Mouse (Mus musculus): ENCODE measurements around the gene Fzd5. TPM values are rescaled to one million over a fixed set of nuclear protein-coding genes. Genes with fewer than 3 reads are reported as not detected.

Fzd5 gene
- polyA plus RNA-seq, 1 experiment from 2014 or later: 0.87 TPM

DNA sequence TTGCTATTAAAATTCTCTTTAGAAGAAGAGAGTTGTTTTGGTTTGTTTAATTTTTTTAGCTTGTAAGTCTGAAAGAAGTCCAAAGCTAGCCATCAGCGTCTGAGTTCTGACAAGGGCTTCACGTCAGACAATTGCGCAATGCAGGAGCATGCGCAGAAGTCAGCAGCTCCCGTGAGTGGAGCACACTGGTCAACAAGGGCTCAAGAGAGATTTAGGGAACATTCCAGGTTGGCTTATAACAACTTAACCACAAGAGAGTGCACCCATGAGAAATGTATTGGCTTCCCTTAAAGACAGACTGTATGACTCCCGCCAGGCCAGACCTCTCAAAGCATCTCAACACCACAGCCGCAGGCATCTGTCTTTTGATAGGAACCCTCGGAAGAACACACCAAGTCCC is 15.6 kb upstream of the Fzd5 start:
- Histone ChIP-seq H3K4me3 (no peak overlapping the region), H3K9me3 (no peaks in the 10 kb centered on the region), H3K27me3 (no peaks in the 10 kb centered on the region), H3K4me1 (no peaks in the 10 kb centered on the region), H3K4me2 (replicated peaks) (no peak overlapping the region), H3K36me3 (no peaks in the 10 kb centered on the region), H3K27ac (replicated peaks) (no peak overlapping the region), H3K9ac (replicated peaks) (no peak overlapping the region)
- 87% methylated on average over 8 of the region's 8 CpGs for WGBS
- ATAC-seq (replicated peaks): no peak

DNA sequence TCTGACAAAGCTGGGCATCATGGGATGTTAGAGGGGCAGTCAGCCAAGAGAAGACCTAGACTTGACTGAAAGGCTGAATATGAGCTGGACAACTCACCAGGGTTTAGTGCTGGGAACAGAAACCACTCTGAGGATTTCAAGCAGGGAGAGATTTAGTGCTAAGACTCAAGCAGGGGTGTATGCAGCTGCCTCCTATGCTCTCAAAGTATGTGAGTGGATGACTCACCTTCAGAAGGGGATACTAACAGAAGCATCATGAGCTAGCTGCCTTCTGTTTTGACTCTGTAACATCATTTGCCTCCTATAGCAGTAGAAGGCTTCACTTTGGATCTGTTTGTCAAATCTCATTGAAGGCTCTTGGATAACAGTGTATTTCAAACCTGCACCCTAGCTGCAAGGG is 7.1 kb upstream of the Fzd5 start:
- Histone ChIP-seq H3K4me3 (no peak overlapping the region), H3K4me1 (no peaks in the 10 kb centered on the region), H3K9ac (replicated peaks) (no peak overlapping the region), H3K36me3 (no peaks in the 10 kb centered on the region), H3K27me3 (peaks cover 5% of the 10 kb centered on the region; the same call in 1 of the 2 replicates), H3K27ac (replicated peaks) (no peak overlapping the region), H3K9me3 (no peaks in the 10 kb centered on the region), H3K4me2 (replicated peaks) (no peak overlapping the region)
- no peak for ATAC-seq (replicated peaks)

DNA sequence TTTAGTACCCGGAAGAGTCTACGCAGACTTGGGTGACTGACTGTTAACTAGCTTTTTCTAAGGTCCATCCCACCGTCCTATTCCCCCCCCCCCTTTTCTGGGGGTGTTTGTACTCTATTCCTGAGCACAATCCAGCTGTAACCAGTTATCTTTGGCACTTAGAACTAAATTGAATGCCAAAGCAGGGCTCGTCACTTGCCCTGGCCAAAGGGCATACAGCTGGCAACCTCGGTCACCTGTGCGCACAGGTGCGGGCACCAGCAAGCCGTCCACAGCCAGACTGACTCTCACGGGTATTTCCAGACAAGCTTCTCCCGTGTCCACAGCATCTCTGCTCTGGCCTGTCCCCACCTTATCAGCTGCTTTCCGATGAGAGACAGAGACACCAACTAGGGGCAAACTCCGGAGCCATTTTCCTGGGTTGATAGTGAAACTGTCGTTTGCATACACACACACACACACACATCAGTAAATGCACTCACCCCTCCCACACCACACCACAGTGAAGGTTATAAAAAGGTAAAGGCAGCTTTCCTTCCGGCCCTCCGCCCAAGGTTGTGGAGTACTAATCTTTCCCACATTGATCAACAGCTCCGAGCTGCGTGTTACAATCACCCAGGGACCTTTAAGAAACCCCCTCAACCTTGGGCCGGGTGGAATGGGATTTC is 5.3 kb upstream of the Fzd5 start:
- H3K4me1 ChIP-seq: peaks cover 11% of the 10 kb centered on the region
- no peak for ATAC-seq (replicated peaks)
- no peak overlapping the region for H3K4me2 ChIP-seq (replicated peaks)
- no peaks in the 10 kb centered on the region for H3K36me3 ChIP-seq
- H3K4me3 ChIP-seq: no peak overlapping the region
- no peak overlapping the region for H3K9ac ChIP-seq (replicated peaks)
- no peaks in the 10 kb centered on the region for H3K9me3 ChIP-seq
- peaks cover 12% of the 10 kb centered on the region; the same call in 1 of the 2 replicates for H3K27me3 ChIP-seq
- 91% methylated on average over 18 of the region's 18 CpGs for WGBS
- H3K27ac ChIP-seq (replicated peaks): no peak overlapping the region

DNA sequence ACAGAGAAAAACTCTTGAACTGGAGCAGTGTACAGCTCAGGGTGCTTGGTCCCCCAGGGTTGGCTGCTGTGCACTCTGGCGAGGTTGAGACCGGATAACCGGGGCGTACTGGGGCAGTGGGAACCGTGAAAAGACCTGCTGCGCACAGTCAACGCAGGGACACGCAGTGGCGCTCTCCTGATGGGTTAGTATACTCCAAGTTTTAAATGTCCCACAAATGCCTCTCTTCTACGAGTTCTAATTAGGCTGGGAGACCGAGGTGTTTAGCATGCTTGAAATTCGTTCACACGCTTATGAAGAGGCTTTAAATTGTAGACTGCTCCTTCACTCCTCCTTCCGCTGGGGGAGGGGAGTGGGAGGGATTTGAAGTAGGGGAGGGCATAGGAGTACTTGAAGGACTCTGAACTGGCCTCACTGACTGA is 1.1 kb upstream of the Fzd5 start:
- WGBS: 0% methylated on average over 14 of the region's 14 CpGs
- H3K27ac ChIP-seq (replicated peaks): no peak overlapping the region
- H3K4me2 ChIP-seq (replicated peaks): peak overlapping the region; percentile 97
- H3K27me3 ChIP-seq: peaks cover 46% of the 10 kb centered on the region
- peaks cover 45% of the 10 kb centered on the region for H3K4me1 ChIP-seq
- no peak for ATAC-seq (replicated peaks)
- no peak overlapping the region for H3K9ac ChIP-seq (replicated peaks)
- H3K36me3 ChIP-seq: no peaks in the 10 kb centered on the region
- no peaks in the 10 kb centered on the region for H3K9me3 ChIP-seq
- H3K4me3 ChIP-seq: peak overlapping the region; percentile 53

DNA sequence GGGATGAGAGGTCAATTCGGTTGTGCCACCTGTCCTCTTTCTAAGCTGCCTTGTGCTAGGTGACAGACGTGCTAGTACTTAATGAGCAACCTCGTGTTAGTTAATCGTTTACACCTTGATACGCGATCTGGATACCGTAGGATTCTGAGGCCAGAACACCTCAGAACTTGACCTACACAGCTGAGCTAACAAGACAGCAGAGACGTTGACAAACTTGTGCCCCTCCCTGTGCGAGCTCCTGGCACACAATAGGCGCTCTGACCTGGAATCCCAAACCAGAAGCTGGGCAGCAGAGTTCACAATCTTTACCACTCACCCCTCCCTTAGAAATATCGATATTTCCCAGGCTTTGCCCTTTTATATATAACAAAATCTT is 617 bp upstream of the Fzd5 start:
- no peak overlapping the region for H3K27ac ChIP-seq (replicated peaks)
- H3K4me3 ChIP-seq: peak overlapping the region; percentile 53
- H3K36me3 ChIP-seq: no peaks in the 10 kb centered on the region
- WGBS: under 1% methylated on average over 11 of the region's 11 CpGs
- H3K27me3 ChIP-seq: peaks cover 50% of the 10 kb centered on the region
- peak overlapping the region; percentile 97 for H3K4me2 ChIP-seq (replicated peaks)
- H3K4me1 ChIP-seq: peaks cover 45% of the 10 kb centered on the region
- H3K9ac ChIP-seq (replicated peaks): peak overlapping the region; percentile 51; the same call in 1 of the 2 replicates
- no peak for ATAC-seq (replicated peaks)
- no peaks in the 10 kb centered on the region for H3K9me3 ChIP-seq

DNA sequence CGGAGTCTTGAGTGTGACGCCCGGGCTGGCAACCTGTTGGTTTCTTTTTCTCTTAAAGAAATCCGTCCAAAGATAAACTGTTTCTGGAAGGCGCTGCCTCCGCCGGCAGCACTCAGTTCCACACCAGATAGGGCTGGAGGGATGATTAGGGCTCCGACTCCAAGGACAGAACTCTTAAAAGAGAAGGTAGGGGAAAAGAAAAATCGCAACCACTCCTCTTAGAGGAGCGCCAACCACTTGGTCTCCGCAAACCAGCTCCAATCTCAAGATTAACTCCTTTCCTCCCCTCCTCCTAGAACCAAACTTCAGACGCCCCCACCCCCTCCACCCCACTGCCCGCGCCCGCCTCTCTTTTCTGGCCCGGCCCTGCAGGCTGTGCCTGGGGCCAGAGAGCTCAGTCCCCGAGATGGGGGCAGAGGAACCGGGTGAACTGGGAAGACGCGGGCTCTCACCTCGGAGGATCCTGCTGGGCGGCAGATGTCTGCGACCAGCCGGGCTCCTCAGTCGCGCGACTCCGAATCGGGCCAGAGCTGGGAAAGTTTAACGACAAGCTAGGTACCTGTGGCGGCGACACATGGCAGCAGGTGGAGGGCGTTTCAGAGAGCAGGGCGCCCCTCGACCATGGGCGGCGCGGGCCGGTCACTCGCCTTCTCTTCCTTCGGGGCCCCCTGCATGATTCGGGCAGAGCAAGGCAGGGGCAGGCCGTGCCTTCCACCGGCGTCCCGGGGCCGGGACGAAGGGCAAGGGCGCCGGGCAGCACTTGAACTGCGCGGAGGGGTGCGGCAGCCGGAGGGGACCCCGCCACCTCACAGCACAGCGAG is 660 bp downstream of the Fzd5 start:
- WGBS: 1% methylated on average over 54 of the region's 56 CpGs
- H3K9me3 ChIP-seq: no peaks in the 10 kb centered on the region
- H3K36me3 ChIP-seq: no peaks in the 10 kb centered on the region
- ATAC-seq (replicated peaks): peak; percentile 10
- H3K4me1 ChIP-seq: peaks cover 48% of the 10 kb centered on the region
- peak overlapping the region; percentile 97 for H3K4me2 ChIP-seq (replicated peaks)
- H3K27ac ChIP-seq (replicated peaks): no peak overlapping the region
- peak overlapping the region; percentile 53 for H3K4me3 ChIP-seq
- peak overlapping the region; percentile 51 for H3K9ac ChIP-seq (replicated peaks)
- peaks cover 60% of the 10 kb centered on the region for H3K27me3 ChIP-seq

DNA sequence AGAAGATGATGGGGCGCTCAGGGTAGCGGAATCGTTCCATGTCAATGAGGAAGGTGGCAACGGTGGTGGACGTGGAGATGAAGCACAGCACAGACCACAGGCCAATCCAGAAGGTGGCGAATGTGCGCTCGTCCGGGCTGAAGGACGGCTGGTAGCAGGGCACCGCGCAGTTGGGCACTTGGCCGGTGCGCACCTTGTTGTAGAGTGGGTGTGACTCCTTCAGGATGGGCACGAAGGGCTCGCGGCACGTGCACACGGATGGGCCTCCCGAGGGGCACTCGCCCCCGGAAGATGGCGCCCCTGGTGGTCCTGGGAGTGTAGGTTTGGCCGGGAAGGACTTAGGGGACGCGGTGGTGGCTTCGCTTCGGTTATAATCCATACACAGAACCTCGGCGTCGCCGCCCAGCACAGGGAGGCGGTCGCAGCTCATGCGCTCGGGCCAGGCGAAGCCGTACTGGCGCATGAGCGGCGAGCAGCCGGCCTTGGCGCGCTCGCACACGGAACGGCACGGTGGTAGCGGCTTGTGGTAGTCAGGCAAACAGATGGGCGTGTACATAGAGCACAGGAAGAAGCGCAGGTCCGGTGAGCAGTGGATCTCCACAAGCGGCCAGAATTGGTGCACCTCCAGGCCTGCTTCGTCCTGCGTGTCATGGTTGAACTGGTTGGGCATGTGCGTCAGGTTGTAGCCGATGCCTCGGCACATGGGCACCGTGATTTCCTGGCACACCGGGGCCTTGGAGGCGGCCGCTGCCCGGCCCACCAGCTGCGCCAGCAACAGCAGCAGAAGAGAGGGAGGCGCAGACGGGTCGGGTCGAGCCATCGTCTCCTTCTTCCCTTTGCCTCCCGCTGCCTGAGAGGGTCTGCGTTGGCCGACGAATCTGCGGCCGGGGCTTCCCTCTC is 1.5 kb downstream of the Fzd5 start:
- Histone ChIP-seq H3K9me3 (no peaks in the 10 kb centered on the region), H3K4me3 (peak overlapping the region; percentile 53), H3K4me1 (peaks cover 48% of the 10 kb centered on the region), H3K9ac (replicated peaks) (peak overlapping the region; percentile 51), H3K27me3 (peaks cover 63% of the 10 kb centered on the region), H3K36me3 (no peaks in the 10 kb centered on the region), H3K4me2 (replicated peaks) (peak overlapping the region; percentile 97), H3K27ac (replicated peaks) (no peak overlapping the region)
- peak; percentile 26 for ATAC-seq (replicated peaks)
- 5% methylated on average over 75 of the region's 75 CpGs for WGBS

DNA sequence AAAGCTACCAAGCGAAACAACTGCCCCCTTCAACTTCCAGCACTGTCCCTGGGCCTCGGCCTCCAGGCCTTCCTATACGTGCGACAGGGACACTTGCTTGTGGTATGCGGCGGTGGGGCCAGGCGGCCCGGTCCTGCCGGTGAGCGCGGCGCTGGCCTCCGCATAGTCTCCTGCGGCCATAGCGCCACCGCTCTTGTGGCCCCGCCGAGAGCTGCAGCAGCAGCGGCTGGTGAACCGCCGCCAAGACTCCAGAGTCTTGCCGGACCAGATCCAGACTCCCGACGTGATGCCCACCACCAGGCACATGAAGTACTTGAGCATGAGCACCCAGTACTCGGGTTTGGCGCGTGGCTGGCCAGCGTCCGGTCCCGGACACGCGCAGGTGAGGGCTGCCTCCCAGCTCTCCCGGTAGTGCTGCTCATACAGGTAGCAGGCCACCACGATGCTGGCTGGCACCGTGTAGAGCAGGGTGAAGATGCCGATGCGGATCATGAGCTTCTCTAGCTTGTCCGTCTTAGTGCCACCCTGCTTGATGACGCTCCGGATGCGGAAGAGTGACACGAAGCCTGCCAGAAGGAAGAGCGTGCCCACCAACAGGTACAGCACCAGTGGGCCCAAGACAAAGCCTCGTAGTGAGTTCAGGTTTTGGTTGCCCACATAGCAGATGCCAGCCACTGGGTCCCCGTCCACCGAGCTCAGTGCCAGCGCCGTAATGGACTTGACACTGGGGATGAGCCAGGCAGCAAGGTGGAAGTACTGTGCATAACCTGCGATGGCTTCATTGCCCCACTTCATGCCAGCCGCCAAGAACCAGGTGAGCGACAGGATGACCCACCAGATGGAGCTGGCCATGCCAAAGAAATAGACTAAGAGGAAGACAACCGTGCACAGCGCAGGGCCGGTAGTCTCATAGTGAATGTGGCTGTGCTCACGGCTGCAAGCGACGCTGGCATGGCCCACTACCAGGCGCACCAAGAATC is 2.5 kb downstream of the Fzd5 start:
- H3K9ac ChIP-seq (replicated peaks): 0 out of 2 replicates have a peak overlapping the region, but pooled peaks have one; percentile 18
- H3K9me3 ChIP-seq: no peaks in the 10 kb centered on the region
- peaks cover 63% of the 10 kb centered on the region for H3K27me3 ChIP-seq
- 27% methylated on average over 58 of the region's 58 CpGs for WGBS
- no peak for ATAC-seq (replicated peaks)
- H3K4me3 ChIP-seq: peak overlapping the region; percentile 53
- H3K36me3 ChIP-seq: no peaks in the 10 kb centered on the region
- peak overlapping the region; percentile 97 for H3K4me2 ChIP-seq (replicated peaks)
- no peak overlapping the region for H3K27ac ChIP-seq (replicated peaks)
- H3K4me1 ChIP-seq: peaks cover 48% of the 10 kb centered on the region

DNA sequence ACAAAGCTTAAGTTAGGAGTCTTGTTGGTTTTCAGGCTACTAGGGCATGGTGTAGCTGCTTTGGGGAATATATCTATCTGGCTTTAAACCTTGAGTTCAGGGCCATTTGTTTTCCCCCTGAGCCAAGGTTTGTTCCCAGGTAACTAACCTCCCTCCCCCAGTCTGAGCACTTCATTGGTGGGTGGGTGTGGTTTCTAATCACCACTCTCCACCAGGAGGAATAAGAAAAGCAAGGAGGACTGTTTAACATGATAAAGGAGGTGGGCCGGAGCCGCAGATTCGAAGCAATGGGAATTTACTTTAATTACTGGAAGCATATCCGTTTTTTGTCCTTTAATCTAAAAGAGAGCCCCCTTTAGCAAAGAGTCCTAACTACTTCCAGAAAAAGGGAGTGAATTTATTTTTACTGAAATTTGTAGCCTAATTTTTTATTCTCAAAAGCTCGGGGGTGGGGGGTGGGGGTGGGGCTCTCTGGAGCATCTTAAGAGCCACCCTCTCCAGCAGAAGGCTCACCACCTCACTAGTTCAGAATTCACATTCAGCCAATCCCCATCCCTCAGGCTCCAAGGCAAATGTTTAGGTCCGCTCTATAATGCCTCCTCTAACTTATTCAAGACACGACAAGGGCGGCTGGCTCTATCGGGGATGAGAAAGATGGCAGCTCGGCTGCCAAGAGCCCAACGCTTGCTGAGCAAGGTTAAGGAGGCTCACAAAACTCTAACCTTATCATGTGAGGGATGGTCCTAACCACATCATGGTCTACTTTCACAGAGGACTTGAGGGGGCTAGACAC is 3.9 kb downstream of the Fzd5 start:
- peak overlapping the region; percentile 7; the same call in 1 of the 2 replicates for H3K4me2 ChIP-seq (replicated peaks)
- peaks cover 45% of the 10 kb centered on the region for H3K4me1 ChIP-seq
- ATAC-seq (replicated peaks): no peak
- no peak overlapping the region for H3K27ac ChIP-seq (replicated peaks)
- H3K36me3 ChIP-seq: no peaks in the 10 kb centered on the region
- H3K9ac ChIP-seq (replicated peaks): no peak overlapping the region
- peaks cover 55% of the 10 kb centered on the region for H3K27me3 ChIP-seq
- peak overlapping the region; percentile 9; the same call in 1 of the 2 replicates for H3K4me3 ChIP-seq
- H3K9me3 ChIP-seq: no peaks in the 10 kb centered on the region
- WGBS: 3% methylated on average over 11 of the region's 11 CpGs

DNA sequence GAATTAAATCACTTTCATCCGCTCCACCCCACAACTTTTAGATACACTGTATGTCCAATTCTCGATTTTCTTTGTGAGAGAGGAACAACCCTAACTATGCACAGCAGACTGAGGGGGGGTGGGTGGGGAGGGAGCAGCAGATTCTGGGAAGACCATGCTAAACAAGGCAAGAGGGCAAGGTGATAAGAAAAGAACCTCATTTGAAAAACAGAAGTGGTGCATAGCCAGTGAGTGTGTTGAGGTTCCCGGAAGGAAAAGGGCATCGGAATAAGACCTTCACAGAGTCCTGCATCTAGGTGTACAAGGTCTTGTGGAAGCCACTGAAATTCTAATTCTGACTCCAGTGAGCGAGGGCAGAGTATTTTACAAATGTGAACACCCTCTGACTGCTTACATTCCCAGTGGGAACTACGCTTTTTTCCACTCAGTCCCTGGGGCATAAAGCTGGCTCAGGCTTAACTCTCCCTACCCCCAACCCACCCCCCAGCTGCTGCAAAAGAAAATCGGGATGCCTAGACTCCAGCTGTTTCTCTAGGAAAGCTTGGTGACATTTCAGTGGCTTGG is 4.8 kb downstream of the Fzd5 start:
- WGBS: 53% methylated on average over 7 of the region's 7 CpGs
- no peak overlapping the region for H3K4me2 ChIP-seq (replicated peaks)
- H3K4me3 ChIP-seq: no peak overlapping the region
- ATAC-seq (replicated peaks): no peak
- peaks cover 50% of the 10 kb centered on the region for H3K27me3 ChIP-seq
- H3K36me3 ChIP-seq: no peaks in the 10 kb centered on the region
- H3K9me3 ChIP-seq: no peaks in the 10 kb centered on the region
- H3K4me1 ChIP-seq: peaks cover 36% of the 10 kb centered on the region
- no peak overlapping the region for H3K27ac ChIP-seq (replicated peaks)
- H3K9ac ChIP-seq (replicated peaks): no peak overlapping the region

Data from forebrain, embryonic 15.5 days (tissue).